Mouse (Mus musculus) bone marrow macrophage, adult 2 months (primary cell): ENCODE results near the gene Tbcd. TPM values are rescaled to one million over a fixed set of nuclear protein-coding genes. Genes with fewer than 3 reads are reported as not detected.

Experiments used
- H3K27ac ChIP-seq: 2 replicates; pipeline ENCODE4 v1.5.1; 2012; ENCODE audit warnings: low read depth, low read length; ENCODE audit not compliant: insufficient read depth
- H3K4me1 ChIP-seq: 2 replicates; pipeline ENCODE4 v1.6.1; 2012; ENCODE audit warnings: low read length; ENCODE audit not compliant: control insufficient read depth, insufficient read depth
- H3K4me3 ChIP-seq: 2 replicates; pipeline ENCODE4 v1.5.1; 2012; ENCODE audit warnings: mild to moderate bottlenecking, low read length, moderate library complexity; ENCODE audit not compliant: insufficient read depth
- CTCF ChIP-seq: IDR thresholded peaks from 2 replicates; pipeline ENCODE4 v1.5.1; 2012; ENCODE audit warnings: low read depth, mild to moderate bottlenecking, low read length, moderate library complexity
- POLR2A ChIP-seq: IDR thresholded peaks from 2 replicates; pipeline ENCODE4 v1.6.1; 2012; ENCODE audit warnings: mild to moderate bottlenecking, low read depth, low read length, borderline replicate concordance
- polyA plus RNA-seq: library from polyadenylated mRNA; stranded (reverse); fragments of >200 nt; gene quantifications from 2 replicates; pipeline ENCODE4 v1.2.4, GENCODE M21; 2012; ENCODE audit not compliant: missing spikeins, insufficient read depth, insufficient read length

Gene Tbcd
- polyA plus RNA-seq, 1 experiment = 27.4 TPM

DNA sequence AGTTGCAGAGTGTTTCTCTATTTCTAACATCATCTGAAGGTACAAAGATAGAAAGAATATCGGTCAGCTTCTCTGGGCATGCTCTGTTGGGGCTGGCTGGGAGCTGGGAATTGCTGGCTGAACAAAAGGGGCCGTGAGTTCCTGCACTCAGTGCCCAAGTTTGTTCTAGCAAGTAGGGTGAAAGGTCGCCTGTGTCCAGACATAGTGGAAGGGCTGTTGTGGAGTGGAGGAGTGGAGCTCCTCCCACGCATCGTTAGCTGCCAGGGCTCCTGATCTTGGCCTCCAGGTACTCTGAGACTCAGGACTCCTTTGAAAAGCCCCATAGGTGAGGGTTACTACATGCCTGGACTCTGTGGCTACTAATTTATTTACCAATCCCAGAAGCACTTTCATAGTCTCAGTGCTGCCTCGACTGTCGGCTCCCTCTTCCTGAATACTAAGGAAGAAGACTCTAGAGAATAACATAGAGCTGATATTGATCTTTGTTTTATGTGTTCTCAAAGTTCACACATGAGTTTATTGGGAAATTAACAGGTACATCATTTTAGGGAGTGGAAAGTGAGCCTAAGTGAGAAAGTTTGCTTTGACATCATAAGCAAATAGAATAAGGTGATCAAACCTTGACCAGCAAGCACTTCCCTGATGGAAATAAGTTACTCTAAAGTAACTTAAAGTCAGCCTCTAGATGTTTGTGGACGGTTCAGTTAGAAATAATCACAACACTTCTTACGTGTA lies 58.9 kb downstream of the Tbcd start:
- Histone ChIP-seq H3K4me3 (no peak overlapping the region), H3K4me1 (no peaks in the 10 kb centered on the region), H3K27ac (no peak overlapping the region)
- TF ChIP-seq CTCF = no peak
- TF ChIP-seq POLR2A = no peak

- H3K4me3 ChIP-seq = no peak overlapping the region
- H3K4me1 ChIP-seq = peaks cover 7% of the 10 kb centered on the region
- no peak for TF ChIP-seq CTCF
- no peak for TF ChIP-seq POLR2A
- no peak overlapping the region for H3K27ac ChIP-seq
Observed at GRCm38 (mm10) chr11:121512896-121513572, 61.3 kb downstream of the Tbcd start.

- H3K4me1 ChIP-seq = peaks cover 20% of the 10 kb centered on the region
- TF ChIP-seq CTCF (no peak), POLR2A (no peak)
- no peak overlapping the region for H3K4me3 ChIP-seq
- no peak overlapping the region for H3K27ac ChIP-seq
Observed at GRCm38 (mm10) chr11:121515996-121516395, 64.2 kb downstream of the Tbcd start.

DNA sequence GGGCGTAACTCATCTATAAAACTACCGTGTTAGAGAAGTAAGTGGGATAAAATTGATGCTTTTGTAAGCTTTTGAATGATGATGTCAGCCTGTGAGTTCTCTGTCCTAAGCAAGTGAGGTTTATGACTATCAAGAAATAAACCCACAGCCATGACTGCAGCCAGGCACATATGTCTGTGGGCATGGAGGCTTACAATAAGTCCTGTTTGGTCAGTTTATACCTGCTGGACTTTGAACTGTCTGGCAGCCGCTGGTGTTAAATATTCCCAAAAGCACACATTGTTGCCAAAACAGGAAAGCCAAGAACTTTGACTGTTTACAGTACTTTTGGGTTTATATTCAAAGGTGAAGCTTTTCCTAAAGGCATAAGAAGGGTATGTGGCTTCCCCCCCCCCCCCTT lies 65.2 kb downstream of the Tbcd start:
- TF ChIP-seq CTCF = no peak
- TF ChIP-seq POLR2A = no peak
- Histone ChIP-seq H3K4me1 (peaks cover 28% of the 10 kb centered on the region), H3K27ac (no peak overlapping the region)

DNA sequence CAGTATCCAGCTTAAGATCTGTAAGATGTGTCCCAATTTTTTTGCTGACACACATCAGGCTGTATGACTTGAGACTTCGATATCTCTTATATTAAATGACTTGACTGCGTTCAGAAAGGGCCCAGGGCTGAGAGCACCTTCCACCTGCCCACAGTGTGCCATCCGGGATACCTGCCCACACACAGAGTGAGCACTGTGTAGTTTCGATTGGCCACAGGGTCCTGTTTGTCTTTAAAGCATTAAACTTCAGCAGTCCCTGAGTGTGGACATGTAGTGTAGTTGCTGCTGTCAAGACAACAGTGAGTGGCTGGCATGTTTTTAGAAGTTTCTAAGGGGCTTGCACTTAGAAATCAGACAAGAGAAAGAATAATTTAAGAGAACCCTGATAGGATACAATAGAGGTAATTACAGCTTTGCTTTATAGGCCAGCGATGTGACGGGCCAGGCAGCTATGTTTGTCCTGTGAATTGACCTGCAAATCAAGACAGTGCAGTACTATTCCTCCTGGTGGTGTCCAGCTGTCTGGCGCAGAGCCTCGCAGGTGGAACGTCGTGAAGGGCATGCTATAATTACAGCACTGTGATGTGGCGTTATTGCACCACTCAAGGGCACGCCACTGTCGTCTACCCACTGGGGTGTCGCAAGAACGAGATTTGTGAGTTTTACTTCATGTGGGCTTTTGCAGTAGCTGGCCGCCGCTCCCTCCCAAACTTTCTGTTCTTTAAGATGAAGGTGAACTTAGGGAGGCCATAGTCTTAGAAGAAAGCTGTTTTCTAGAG lies 66.1 kb downstream of the Tbcd start:
- Histone ChIP-seq H3K4me1 (peaks cover 38% of the 10 kb centered on the region), H3K4me3 (no peak overlapping the region), H3K27ac (no peak overlapping the region)
- no peak for TF ChIP-seq CTCF
- TF ChIP-seq POLR2A = no peak

More for the DNA sequence above, 65.2 kb downstream of the Tbcd start:
- no peak overlapping the region for H3K4me3 ChIP-seq

- peaks cover 42% of the 10 kb centered on the region for H3K4me1 ChIP-seq
- H3K27ac ChIP-seq = no peak within 1 kb of the TSS
- H3K4me3 ChIP-seq = no peak within 1 kb of the TSS
- TF ChIP-seq POLR2A (no peak), CTCF (no peak)
Observed at GRCm38 (mm10) chr11:121519131-121519530, 67.4 kb downstream of the Tbcd start, which contains the start of gene Zfp750. TSS of gene Zfp750 (minus strand) at chr11:121519333.

DNA sequence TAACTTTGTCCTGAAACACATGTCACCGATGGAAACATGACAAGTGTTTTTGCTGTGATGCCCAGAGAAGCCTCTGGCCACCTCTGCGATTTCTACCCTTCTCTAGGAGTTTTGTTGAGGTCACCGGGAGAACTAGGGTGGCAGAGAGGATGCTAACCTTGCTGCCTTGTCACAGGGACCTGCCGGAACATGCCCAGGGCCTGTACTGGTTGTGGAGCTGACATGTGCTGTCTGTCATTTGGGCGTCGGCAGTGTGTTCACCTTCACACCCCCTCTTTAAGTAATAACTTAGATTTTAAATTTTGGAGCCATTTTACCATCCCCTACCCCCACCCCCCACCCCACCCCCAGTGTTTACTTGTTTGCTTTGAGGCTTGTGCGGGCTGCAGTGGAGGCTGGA lies 68.0 kb downstream of the Tbcd start:
- TF ChIP-seq POLR2A = no peak
- TF ChIP-seq CTCF = no peak
- Histone ChIP-seq H3K4me3 (no peak overlapping the region), H3K4me1 (peaks cover 46% of the 10 kb centered on the region), H3K27ac (no peak overlapping the region)

GRCm38 (mm10) chr11:121520761-121521160 lies 69.0 kb downstream of the Tbcd start:
- H3K4me1 ChIP-seq = peaks cover 46% of the 10 kb centered on the region
- H3K4me3 ChIP-seq = no peak overlapping the region
- no peak for TF ChIP-seq CTCF
- TF ChIP-seq POLR2A = no peak
- H3K27ac ChIP-seq = no peak overlapping the region

DNA sequence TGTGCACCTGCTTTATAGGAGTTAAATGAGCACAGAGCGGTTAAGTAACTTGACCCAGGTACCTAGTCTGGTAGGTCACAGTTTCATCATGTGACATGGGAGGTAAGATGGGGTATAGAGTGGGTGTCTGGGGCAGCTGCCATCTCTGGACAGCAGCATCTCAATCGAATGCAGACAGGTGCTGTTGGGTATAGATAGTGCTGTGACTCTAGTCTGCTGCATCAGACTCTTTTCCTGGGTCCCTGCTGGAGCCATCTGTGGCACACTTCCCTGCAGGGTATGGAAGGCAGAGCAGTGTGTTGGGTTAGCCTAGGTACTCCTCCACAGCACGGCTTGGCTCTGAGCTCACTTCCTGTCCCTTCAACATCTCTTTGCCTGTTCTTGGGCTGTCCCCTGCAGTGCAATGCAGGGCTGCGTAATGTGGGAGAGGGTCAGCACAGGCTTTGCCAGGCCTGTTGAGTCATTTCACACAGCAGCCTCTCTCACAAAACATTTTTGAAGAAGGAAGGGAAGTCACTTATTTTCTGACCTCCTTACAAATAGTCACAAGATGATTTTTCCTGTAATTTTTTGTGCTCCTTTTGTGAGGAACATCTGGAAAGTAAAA lies 70.5 kb downstream of the Tbcd start:
- H3K4me1 ChIP-seq = peaks cover 45% of the 10 kb centered on the region
- H3K4me3 ChIP-seq = no peak overlapping the region
- no peak for TF ChIP-seq POLR2A
- TF ChIP-seq CTCF = no peak
- no peak overlapping the region for H3K27ac ChIP-seq
